ENCODE assay signal across 10 mouse cellular contexts in genomic region chr10:54077005-54077404, GRCm38 (mm10). TPM values are rescaled to one million over a fixed set of nuclear protein-coding genes. Genes with fewer than 3 reads are reported as not detected.
A peak's percentile ranks its signal among the peaks of the same experiment; 100 is the strongest.
DNase-seq lines count a peak whose midpoint lies in the region; ATAC-seq lines count a peak whose summit lies in the region.
"Had no signal": no experiment of that assay in that cellular context is flagged by ENCODE, and none has a peak within 500 bp of the region (broad histone marks: within the 10 kb centered on the region; RNA-seq: fewer than 3 reads in every experiment).

No protein-coding gene starts in this region.

- 59% methylated on average over 3 of the region's 3 CpGs for WGBS in hindbrain, embryonic 15.5 days
- WGBS in hindbrain, embryonic 12.5 days = 63% methylated on average over 3 of the region's 3 CpGs
- WGBS in stomach, embryonic 14.5 days = 52% methylated on average over 3 of the region's 3 CpGs

- no peak overlapping the region for H3K9ac ChIP-seq in hindbrain, embryonic 15.5 days
- no peak overlapping the region for H3K9ac ChIP-seq in hindbrain, embryonic 12.5 days
- H3K9ac ChIP-seq in stomach, embryonic 14.5 days (replicated peaks; ENCODE audit: low read depth, low read length) = no peak overlapping the region
- H3K9ac ChIP-seq: forebrain, embryonic 13.5 days had no signal

- DNase-seq in induced T-regulatory cell, adult 2 months (ENCODE audit: low read depth) = peak; percentile 55
- DNase-seq in adrenal gland, adult 8-10 months = no peak
- DNase-seq: cerebellum, adult 18-20 months; right cerebral cortex, postnatal 14 days had no signal

- H3K27ac ChIP-seq in hindbrain, embryonic 15.5 days (replicated peaks) = no peak overlapping the region
- H3K27ac ChIP-seq in hindbrain, embryonic 12.5 days = no peak overlapping the region
- H3K27ac ChIP-seq in stomach, embryonic 14.5 days (ENCODE audit: low read length) = no peak overlapping the region
- H3K27ac ChIP-seq: forebrain, embryonic 13.5 days had no signal

- 0 out of 2 replicates have a peak overlapping the region, but pooled peaks have one; percentile 94 for H3K4me2 ChIP-seq in hindbrain, embryonic 15.5 days
- H3K4me2 ChIP-seq in hindbrain, embryonic 12.5 days (replicated peaks) = no peak overlapping the region
- H3K4me2 ChIP-seq in stomach, embryonic 14.5 days (replicated peaks; ENCODE audit: low read depth, low read length) = peak overlapping the region; percentile 87; the same call in 1 of the 2 replicates

- H3K4me3 ChIP-seq in hindbrain, embryonic 15.5 days = no peak overlapping the region
- H3K4me3 ChIP-seq in hindbrain, embryonic 12.5 days = no peak overlapping the region
- H3K4me3 ChIP-seq in megakaryocyte, embryonic 14.5 days (replicated peaks) = peak overlapping the region; percentile 99
- no peak overlapping the region for H3K4me3 ChIP-seq in stomach, embryonic 14.5 days (ENCODE audit: low read depth, low read length)

- H3K9me3 ChIP-seq in hindbrain, embryonic 15.5 days = no peaks in the 10 kb centered on the region
- H3K9me3 ChIP-seq in hindbrain, embryonic 12.5 days (replicated peaks) = no peaks in the 10 kb centered on the region
- no peaks in the 10 kb centered on the region for H3K9me3 ChIP-seq in megakaryocyte, embryonic 14.5 days
- H3K9me3 ChIP-seq in stomach, embryonic 14.5 days (ENCODE audit: control insufficient read depth, low read depth, low read length) = no peaks in the 10 kb centered on the region
- H3K9me3 ChIP-seq: forebrain, embryonic 13.5 days had no signal

- H3K36me3 ChIP-seq in hindbrain, embryonic 15.5 days = no peaks in the 10 kb centered on the region
- H3K36me3 ChIP-seq in hindbrain, embryonic 12.5 days = no peaks in the 10 kb centered on the region
- H3K36me3 ChIP-seq in megakaryocyte, embryonic 14.5 days (replicated peaks; ENCODE audit: low read length) = peaks cover 21% of the 10 kb centered on the region
- H3K36me3 ChIP-seq in stomach, embryonic 14.5 days (ENCODE audit: control insufficient read depth, insufficient read depth, low read length) = no peaks in the 10 kb centered on the region

- no peaks in the 10 kb centered on the region for H3K27me3 ChIP-seq in hindbrain, embryonic 15.5 days
- peaks cover 7% of the 10 kb centered on the region for H3K27me3 ChIP-seq in hindbrain, embryonic 12.5 days
- no peaks in the 10 kb centered on the region for H3K27me3 ChIP-seq in megakaryocyte, embryonic 14.5 days (replicated peaks)
- no peaks in the 10 kb centered on the region for H3K27me3 ChIP-seq in stomach, embryonic 14.5 days (ENCODE audit: control insufficient read depth, insufficient read depth, low read length)

- ATAC-seq in hindbrain, embryonic 15.5 days (ENCODE audit: low FRiP score, low read depth) = no peak
- ATAC-seq in hindbrain, embryonic 12.5 days (ENCODE audit: low FRiP score) = no peak
- ATAC-seq in megakaryocyte, adult 5-6 weeks (ENCODE audit: poor library complexity, severe bottlenecking) = no peak
- no peak for ATAC-seq in stomach, embryonic 14.5 days (ENCODE audit: insufficient number of reproducible peaks, insufficient read depth, low FRiP score, low read depth)
- ATAC-seq: forebrain, embryonic 13.5 days had no signal

- H3K4me1 ChIP-seq in hindbrain, embryonic 15.5 days (replicated peaks) = peaks cover 24% of the 10 kb centered on the region
- peaks cover 10% of the 10 kb centered on the region for H3K4me1 ChIP-seq in hindbrain, embryonic 12.5 days
- H3K4me1 ChIP-seq in megakaryocyte, embryonic 14.5 days = peaks cover 35% of the 10 kb centered on the region
- H3K4me1 ChIP-seq in stomach, embryonic 14.5 days (ENCODE audit: control insufficient read depth, insufficient read depth, low read length) = peaks cover 9% of the 10 kb centered on the region; the same call in 1 of the 2 replicates

RNA-seq across cellular contexts. Expression of gene Man1a, which starts 0.6 kb away (rescaled TPM):
- polyA plus RNA-seq in hindbrain, embryonic 15.5 days (2015; fragmentation: Nextera tagmentation; extraction: Ambion mirVana) = 4.8 and 4.9 TPM in 2 replicates
- 5.3 and 6.4 TPM in 2 replicates for polyA plus RNA-seq in hindbrain, embryonic 12.5 days (2016; fragmentation: Nextera tagmentation; extraction: Ambion mirVana)
- polyA plus RNA-seq in megakaryocyte, embryonic 14.5 days (2012; ENCODE audit: insufficient read depth, low replicate concordance) = 17.7 and 37.5 TPM in 2 replicates
- total RNA-seq in megakaryocyte, adult 5-6 weeks (2015) = 60.6 and 67.8 TPM in 2 replicates
- 49.5 and 51.2 TPM in 2 replicates for total RNA-seq in megakaryocyte, adult 5-6 weeks (2017)
- polyA plus RNA-seq in stomach, embryonic 14.5 days (2014; fragmentation: Nextera tagmentation; extraction: Ambion mirVana) = 16.9 and 17.4 TPM in 2 replicates
- 100 to 1,000 TPM in 2 of 4 experiments, 10 to 100 TPM in 2; 21.9 to 151 (median 82.6) TPM for total RNA-seq in adrenal gland, adult 8-10 months (2022)
